Mouse (Mus musculus) small intestine, adult 2 months (tissue): ENCODE measurements around the gene Sox6. TPM values are rescaled to one million over a fixed set of nuclear protein-coding genes. Genes with fewer than 3 reads are reported as not detected.

Experiments used
- H3K27ac ChIP-seq: fragments of 200-500 bp; 2 replicates; pipeline ENCODE4 v1.5.1; 2012; ENCODE audit warnings: low read depth, low read length, control low read depth, inconsistent platforms; ENCODE audit not compliant: insufficient read depth
- H3K27me3 ChIP-seq: fragments of 200-500 bp; 2 replicates; pipeline ENCODE4 v1.6.1; 2012; ENCODE audit warnings: mild to moderate bottlenecking, moderate library complexity, low read length, inconsistent platforms; ENCODE audit not compliant: control insufficient read depth, insufficient read depth
- H3K36me3 ChIP-seq: fragments of 200-500 bp; 2 replicates; pipeline ENCODE4 v1.6.1; 2012; ENCODE audit warnings: mild to moderate bottlenecking, low read length, control low read depth, inconsistent platforms; ENCODE audit not compliant: control insufficient read depth, insufficient read depth
- H3K4me1 ChIP-seq: fragments of 200-500 bp; 2 replicates; pipeline ENCODE4 v1.6.1; 2012; ENCODE audit warnings: low read length, inconsistent platforms, mixed read lengths; ENCODE audit not compliant: control insufficient read depth, insufficient read depth, insufficient read length
- H3K4me3 ChIP-seq: fragments of 200-500 bp; 2 replicates; pipeline ENCODE4 v1.5.1; 2012; ENCODE audit warnings: low read depth, mild to moderate bottlenecking, control low read depth, inconsistent platforms, low read length, moderate library complexity
- CTCF ChIP-seq: fragments of 200-500 bp; IDR thresholded peaks from 2 replicates; pipeline ENCODE4 v1.5.1; 2012; ENCODE audit warnings: low read depth, mild to moderate bottlenecking, control low read depth, inconsistent platforms, low read length, moderate library complexity, mixed read lengths; ENCODE audit not compliant: insufficient replicate concordance, insufficient read length; ENCODE audit errors: extremely low read depth
- POLR2A ChIP-seq: fragments of 200-500 bp; IDR thresholded peaks from 2 replicates; pipeline ENCODE4 v1.6.1; 2012; ENCODE audit warnings: low read depth, mild to moderate bottlenecking, control low read depth, inconsistent platforms, low read length, moderate library complexity
- WGBS: fragments of 180-500 bp; shearing (Covaris S2); methylation state at CpG from one replicate; pipeline ENCODE4 v1.1.7; 2018; 5-methylcytosine and 5-hydroxymethylcytosine counted together
- polyA plus RNA-seq: library from polyadenylated mRNA; depleted of rRNA; stranded (reverse); fragments of >200 nt; gene quantifications from 2 replicates; pipeline ENCODE4 v1.2.3, GENCODE M21; 2012

Sox6 gene
- polyA plus RNA-seq, 1 experiment = 17.6 TPM

DNA sequence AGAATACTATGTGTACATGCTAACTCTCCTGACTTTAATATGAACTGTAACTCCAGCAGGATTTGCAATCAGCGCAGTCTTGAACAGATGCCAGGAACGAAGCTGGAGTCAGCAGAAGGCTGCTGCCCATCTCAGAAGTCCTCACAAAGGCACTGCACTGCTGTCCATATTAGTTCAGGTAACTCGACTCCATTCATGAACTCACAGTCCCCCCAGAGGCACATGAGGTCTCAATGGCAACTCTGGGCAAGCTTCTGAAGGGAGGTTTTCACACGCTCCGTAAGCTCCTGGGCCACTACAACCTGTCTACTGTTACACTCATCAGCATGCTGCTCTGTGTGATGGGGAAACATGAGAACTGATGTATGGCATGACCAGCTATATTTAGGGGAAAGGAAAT, 528.6 kb downstream of the Sox6 start:
- no peak for TF ChIP-seq CTCF
- TF ChIP-seq POLR2A = no peak
- no peak overlapping the region for H3K4me3 ChIP-seq
- WGBS = 89% methylated on average over 5 of the region's 5 CpGs

DNA sequence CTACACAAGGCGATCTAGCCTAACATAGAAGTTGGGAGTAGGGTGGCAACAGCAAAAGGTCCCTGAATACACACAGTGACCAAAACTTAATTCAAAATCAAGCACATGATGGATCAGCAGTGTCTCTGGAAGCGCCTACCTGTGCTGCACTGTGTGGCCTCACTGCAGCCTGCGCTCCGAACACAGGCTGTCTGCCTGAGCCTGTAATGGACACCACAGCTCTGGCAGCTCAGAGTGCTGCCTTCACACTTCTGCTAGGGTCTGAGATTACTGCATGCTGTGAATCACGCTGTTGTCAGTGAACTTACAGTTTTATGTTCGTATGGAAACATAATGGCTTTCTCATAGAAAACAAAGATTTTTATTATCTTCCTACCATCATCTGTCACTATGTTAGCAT, 532.2 kb downstream of the Sox6 start:
- 97% methylated on average over 6 of the region's 6 CpGs for WGBS

More for the DNA sequence above, 528.6 kb downstream of the Sox6 start:
- H3K36me3 ChIP-seq = peaks cover 2% of the 10 kb centered on the region; the same call in 1 of the 2 replicates
- H3K27me3 ChIP-seq = no peaks in the 10 kb centered on the region
- H3K4me1 ChIP-seq = no peaks in the 10 kb centered on the region
- H3K27ac ChIP-seq = no peak overlapping the region

DNA sequence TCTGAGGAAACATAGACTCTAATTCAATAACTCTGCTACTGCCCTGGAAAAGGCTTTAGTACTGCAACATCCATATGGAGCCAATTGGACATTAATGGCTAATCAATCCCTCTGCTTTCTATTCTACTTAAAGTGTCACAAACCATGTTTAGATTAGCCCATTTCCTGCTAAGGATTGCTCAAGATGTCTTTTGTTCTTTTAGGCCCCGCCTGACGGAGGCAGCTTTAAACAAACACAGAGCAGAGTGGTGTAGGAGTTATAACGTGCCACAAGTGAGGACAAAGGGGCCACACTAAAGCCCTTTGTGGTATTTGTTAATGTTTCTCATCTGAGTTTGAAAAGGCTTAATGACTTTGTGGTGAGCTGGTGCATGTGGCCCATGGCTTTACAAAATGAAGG, 537.1 kb downstream of the Sox6 start:
- peaks cover 6% of the 10 kb centered on the region for H3K4me1 ChIP-seq
- WGBS = 21% methylated on average over 3 of the region's 3 CpGs
- no peak for TF ChIP-seq POLR2A
- no peak for TF ChIP-seq CTCF

More for the DNA sequence above, 532.2 kb downstream of the Sox6 start:
- Histone ChIP-seq H3K27me3 (no peaks in the 10 kb centered on the region), H3K27ac (no peak overlapping the region), H3K4me1 (no peaks in the 10 kb centered on the region), H3K36me3 (no peaks in the 10 kb centered on the region; the same call in 1 of the 2 replicates), H3K4me3 (no peak overlapping the region)
- TF ChIP-seq POLR2A (no peak), CTCF (no peak)

DNA sequence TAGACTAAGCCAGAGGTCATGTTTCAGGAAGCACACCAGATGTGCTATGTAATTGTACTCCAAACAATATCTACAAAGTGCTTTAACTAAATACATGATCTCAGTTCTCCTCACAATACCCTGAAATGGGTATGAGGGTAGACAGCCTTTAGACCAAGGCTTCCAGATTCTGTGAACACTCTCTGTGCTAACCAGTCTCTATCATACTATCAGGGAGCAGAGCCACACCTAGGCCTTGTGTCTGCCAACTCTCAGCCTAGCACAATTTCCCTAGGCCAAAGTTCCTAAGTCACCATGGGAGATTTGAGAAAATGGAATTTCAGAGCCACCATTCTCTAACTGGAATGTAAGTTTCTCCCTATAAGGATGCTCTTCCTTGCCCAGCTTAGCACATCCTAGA, 537.8 kb downstream of the Sox6 start:
- peak overlapping the region; percentile 32; the same call in 1 of the 2 replicates for H3K27ac ChIP-seq
- H3K36me3 ChIP-seq = no peaks in the 10 kb centered on the region
- H3K27me3 ChIP-seq = no peaks in the 10 kb centered on the region
- TF ChIP-seq POLR2A = no peak
- no peak for TF ChIP-seq CTCF
- H3K4me1 ChIP-seq = peaks cover 6% of the 10 kb centered on the region
- H3K4me3 ChIP-seq = no peak overlapping the region

More for the DNA sequence above, 537.1 kb downstream of the Sox6 start:
- Histone ChIP-seq H3K27me3 (no peaks in the 10 kb centered on the region), H3K4me3 (no peak overlapping the region), H3K27ac (no peak overlapping the region), H3K36me3 (no peaks in the 10 kb centered on the region)

DNA sequence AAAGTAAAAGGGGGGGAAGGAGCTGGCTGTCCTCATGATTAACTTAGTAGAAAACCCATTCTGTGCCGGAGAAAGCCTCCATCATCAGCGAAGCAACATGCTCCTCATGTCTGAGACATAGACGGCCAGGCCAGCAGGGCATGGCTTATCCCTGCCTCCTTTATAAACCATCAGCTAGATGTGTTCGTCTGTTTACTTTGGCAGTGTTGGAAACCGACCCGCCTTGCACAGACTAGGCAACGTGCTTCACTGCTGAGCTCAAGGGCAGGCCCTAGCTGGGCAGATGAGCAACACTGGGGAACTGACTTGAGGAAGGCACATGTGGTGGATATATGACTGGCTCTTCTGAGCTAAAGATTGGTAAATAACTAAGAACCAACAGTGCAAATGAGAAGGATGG, 538.4 kb downstream of the Sox6 start:
- 37% methylated on average over 7 of the region's 7 CpGs for WGBS
- H3K4me3 ChIP-seq = no peak overlapping the region
- TF ChIP-seq POLR2A (no peak), CTCF (no peak)
- no peak overlapping the region for H3K27ac ChIP-seq
- H3K4me1 ChIP-seq = peaks cover 6% of the 10 kb centered on the region
- H3K36me3 ChIP-seq = no peaks in the 10 kb centered on the region
- H3K27me3 ChIP-seq = no peaks in the 10 kb centered on the region

DNA sequence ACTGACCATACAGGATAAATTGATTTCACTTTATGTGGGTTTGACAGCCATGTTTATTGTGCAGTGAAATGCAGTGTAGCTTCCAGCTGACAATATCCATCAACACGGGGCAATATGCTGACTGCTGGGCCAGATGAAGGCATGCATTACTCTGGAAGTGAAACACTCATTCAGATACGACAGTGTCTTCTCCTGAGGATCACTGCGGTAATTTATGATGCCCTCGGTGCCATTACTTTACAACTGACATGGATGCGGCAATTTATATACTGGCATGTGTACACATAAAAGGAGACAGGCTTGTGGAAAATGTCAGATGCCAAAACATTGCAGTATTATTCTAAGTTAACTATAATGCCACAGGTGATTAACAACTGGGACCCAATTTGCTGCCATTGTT, 546.9 kb downstream of the Sox6 start:
- no peaks in the 10 kb centered on the region for H3K27me3 ChIP-seq
- H3K27ac ChIP-seq = no peak overlapping the region
- H3K4me1 ChIP-seq = no peaks in the 10 kb centered on the region
- no peaks in the 10 kb centered on the region for H3K36me3 ChIP-seq
- 88% methylated on average over 5 of the region's 5 CpGs for WGBS
- TF ChIP-seq POLR2A (no peak), CTCF (no peak)
- no peak overlapping the region for H3K4me3 ChIP-seq

DNA sequence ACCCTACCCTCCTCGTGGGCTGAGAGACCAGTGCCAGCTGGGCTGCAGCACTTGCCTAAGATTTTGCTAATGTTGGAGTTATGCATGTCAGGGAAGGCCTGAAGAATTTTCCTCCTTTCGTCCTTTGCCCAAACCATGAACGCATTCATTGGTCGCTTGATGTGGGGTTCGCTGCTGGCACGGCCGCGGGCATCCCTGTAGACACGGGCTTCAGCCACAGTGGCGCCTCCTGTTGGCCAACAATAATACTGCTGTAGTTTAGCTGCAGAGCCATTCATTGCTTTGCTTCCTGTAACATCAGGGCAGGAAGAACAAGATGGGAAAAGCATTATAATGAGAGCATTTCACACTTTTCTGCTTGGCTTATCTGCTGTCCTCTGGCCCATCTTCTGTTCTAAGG, 549.0 kb downstream of the Sox6 start:
- 75% methylated on average over 10 of the region's 10 CpGs for WGBS
- no peak overlapping the region for H3K27ac ChIP-seq
- H3K27me3 ChIP-seq = no peaks in the 10 kb centered on the region
- TF ChIP-seq POLR2A (no peak), CTCF (peak; percentile 31; the same call in 1 of the 2 replicates)
- no peaks in the 10 kb centered on the region for H3K4me1 ChIP-seq
- H3K36me3 ChIP-seq = peaks cover 3% of the 10 kb centered on the region
- no peak overlapping the region for H3K4me3 ChIP-seq
